Mouse (Mus musculus) ovary, postnatal 10 days (tissue): ENCODE measurements at regions not wholly inside any gene's neighbourhood (a gene's known extent, or its start where the extent isn't known, plus 50 kb on each side); places are given as distances from the start of the nearest gene placed in this dataset.

Experiments
- DNase-seq: peaks from one replicate; pipeline ENCODE4 v3.0.0; 2022; ENCODE audit warnings: low spot score

- DNase-seq: no peak
Observed at GRCm38 (mm10) chr12:26143411-26143810, 271.6 kb downstream of the Rnf144a start.

GRCm38 (mm10) chr12:26130811-26131210 is 284.2 kb downstream of the Rnf144a start:
- no peak for DNase-seq

GRCm38 (mm10) chr12:26130011-26130410 is 285.0 kb downstream of the Rnf144a start:
- no peak for DNase-seq

GRCm38 (mm10) chr12:26129511-26129910 is 285.5 kb downstream of the Rnf144a start:
- no peak for DNase-seq

- no peak for DNase-seq
Observed at GRCm38 (mm10) chr12:26128851-26129250, 286.2 kb downstream of the Rnf144a start.

GRCm38 (mm10) chr12:26126260-26126659 is 288.8 kb downstream of the Rnf144a start:
- DNase-seq: no peak

- DNase-seq: no peak
Observed at GRCm38 (mm10) chr12:26124211-26124610, 290.8 kb downstream of the Rnf144a start.

- no peak for DNase-seq
Observed at GRCm38 (mm10) chr12:26115339-26115912, 299.6 kb downstream of the Rnf144a start.

- peak; percentile 17 for DNase-seq
Observed at GRCm38 (mm10) chr12:26112166-26113019, 302.7 kb downstream of the Rnf144a start.

GRCm38 (mm10) chr12:26109866-26110265 is 305.2 kb downstream of the Rnf144a start:
- DNase-seq: no peak

- DNase-seq: no peak
Observed at GRCm38 (mm10) chr12:26104372-26104771, 310.7 kb downstream of the Rnf144a start.

GRCm38 (mm10) chr12:26102384-26102783 is 312.7 kb downstream of the Rnf144a start:
- no peak for DNase-seq

GRCm38 (mm10) chr12:26100140-26100539 is 314.9 kb downstream of the Rnf144a start:
- no peak for DNase-seq

GRCm38 (mm10) chr12:26099176-26099575 is 315.9 kb downstream of the Rnf144a start:
- DNase-seq: no peak

GRCm38 (mm10) chr12:26092311-26092710 is 322.7 kb downstream of the Rnf144a start:
- no peak for DNase-seq

- DNase-seq: no peak
Observed at GRCm38 (mm10) chr12:26091865-26092264, 323.2 kb downstream of the Rnf144a start.

GRCm38 (mm10) chr12:26088389-26088788 is 326.7 kb downstream of the Rnf144a start:
- DNase-seq: no peak

GRCm38 (mm10) chr12:26086923-26087322 is 328.1 kb downstream of the Rnf144a start:
- no peak for DNase-seq

GRCm38 (mm10) chr12:26086414-26086813 is 328.6 kb downstream of the Rnf144a start:
- no peak for DNase-seq

GRCm38 (mm10) chr12:26079061-26079625 is 335.9 kb downstream of the Rnf144a start:
- DNase-seq: no peak

GRCm38 (mm10) chr12:26075638-26076254 is 339.3 kb downstream of the Rnf144a start:
- no peak for DNase-seq

- no peak for DNase-seq
Observed at GRCm38 (mm10) chr12:26072180-26072579, 342.9 kb downstream of the Rnf144a start.

GRCm38 (mm10) chr12:26071610-26072009 is 343.4 kb downstream of the Rnf144a start:
- peak; percentile 39 for DNase-seq
